Mouse (Mus musculus) skeletal muscle tissue, adult 2 months (tissue): ENCODE data around the gene Klhl24.

Source experiments
- DNase-seq: peaks from one replicate; pipeline ENCODE4 v3.0.0-alpha.2; 2012; ENCODE audit warnings: low read depth, low spot score

Klhl24 gene

GRCm38 (mm10) chr16:20144568-20144967 lies 47.2 kb downstream of the Klhl24 start:
- DNase-seq, result no peak

GRCm38 (mm10) chr16:20151991-20152390 lies 54.6 kb downstream of the Klhl24 start:
- DNase-seq, result no peak

GRCm38 (mm10) chr16:20153742-20154141 lies 56.4 kb downstream of the Klhl24 start:
- DNase-seq, result no peak

- no peak for DNase-seq
These were observed 62.8 kb downstream of the Klhl24 start for GRCm38 (mm10) chr16:20160130-20160529.

- no peak for DNase-seq
These were observed 71.7 kb downstream of the Klhl24 start for GRCm38 (mm10) chr16:20169071-20169470.

- peak; percentile 20 for DNase-seq
These were observed 72.2 kb downstream of the Klhl24 start for GRCm38 (mm10) chr16:20169471-20170106.
